Mouse (Mus musculus): Measurements from ENCODE around the gene Myo1g. TPM values are rescaled to one million over a fixed set of nuclear protein-coding genes. Genes with fewer than 3 reads are reported as not detected.
"Not testable (repeated sequence)": the region's sequence is repeated elsewhere in the genome, so short reads cannot be mapped to it uniquely, and the experiment has no call there.

Myo1g gene
- total RNA-seq, 2 experiments from 2014 or later = 0.57 to 1.3 TPM

- DNase-seq (ENCODE audit: low spot score in 2 of 2) = no peak
- intact Hi-C loops (cut with DNase I) = no loop called here
Observed at GRCm38 (mm10) chr11:6544683-6545082, 23.9 kb upstream of the Myo1g start.

GRCm38 (mm10) chr11:6530746-6531145, 10.0 kb upstream of the Myo1g start:
- intact Hi-C loops (cut with DNase I) = no loop called here
- DNase-seq (ENCODE audit: low spot score in 2 of 2) = no peak

- intact Hi-C loops (cut with DNase I) = loop anchor here (5.0 kb wide), 1 partner anchor 53 kb away; the partner anchor contains the start of gene Purb
Observed at GRCm38 (mm10) chr11:6529961-6530360, 9.2 kb upstream of the Myo1g start.

GRCm38 (mm10) chr11:6528186-6529006, 7.6 kb upstream of the Myo1g start:
- intact Hi-C loops (cut with DNase I) = loop anchor here (5.0 kb wide), 1 partner anchor 51 kb away; the partner anchor contains the start of gene Purb
- peak; percentile 97 for DNase-seq (ENCODE audit: low spot score in 2 of 2)

More at GRCm38 (mm10) chr11:6529961-6530360, 9.2 kb upstream of the Myo1g start:
- no peak for DNase-seq (ENCODE audit: low spot score in 2 of 2)

- DNase-seq (ENCODE audit: low spot score in 2 of 2) = no peak
- intact Hi-C loops (cut with DNase I) = loop anchor here (5.0 kb wide), 1 partner anchor 50 kb away; the partner anchor contains the start of gene Purb
Observed at GRCm38 (mm10) chr11:6527256-6528185, 6.8 kb upstream of the Myo1g start.

- intact Hi-C loops (cut with DNase I) = loop anchor here (5.0 kb wide), 1 partner anchor 49 kb away; the partner anchor contains the start of gene Purb
- DNase-seq (ENCODE audit: low spot score in 2 of 2) = not testable (repeated sequence)
Observed at GRCm38 (mm10) chr11:6526526-6527255, 5.9 kb upstream of the Myo1g start.

- DNase-seq (ENCODE audit: low spot score in 2 of 2) = no peak
- intact Hi-C loops (cut with DNase I) = loop anchor here (5.0 kb wide), 1 partner anchor 48 kb away; the partner anchor contains the start of gene Purb
Observed at GRCm38 (mm10) chr11:6525241-6525640, 4.5 kb upstream of the Myo1g start.

- intact Hi-C loops (cut with DNase I) = loop anchor here (5.0 kb wide), 1 partner anchor 48 kb away; the partner anchor contains the start of gene Purb
- no peak for DNase-seq (ENCODE audit: low spot score in 2 of 2)
Observed at GRCm38 (mm10) chr11:6524880-6525238, 4.1 kb upstream of the Myo1g start.

- intact Hi-C loops (cut with DNase I) = no loop called here
- DNase-seq (ENCODE audit: low spot score in 2 of 2) = no peak
Observed at GRCm38 (mm10) chr11:6524165-6524879, 3.6 kb upstream of the Myo1g start.

GRCm38 (mm10) chr11:6523662-6524088, 2.9 kb upstream of the Myo1g start:
- DNase-seq (ENCODE audit: low spot score in 2 of 2) = no peak
- intact Hi-C loops (cut with DNase I) = no loop called here

- no peak for DNase-seq (ENCODE audit: low spot score in 2 of 2)
- intact Hi-C loops (cut with DNase I) = no loop called here
Observed at GRCm38 (mm10) chr11:6522782-6523525, 2.2 kb upstream of the Myo1g start.

- no peak for DNase-seq (ENCODE audit: low spot score in 2 of 2)
- intact Hi-C loops (cut with DNase I) = no loop called here
Observed at GRCm38 (mm10) chr11:6519491-6520033, 1.2 kb downstream of the Myo1g start.

GRCm38 (mm10) chr11:6514837-6515236, 5.9 kb downstream of the Myo1g start:
- DNase-seq (ENCODE audit: low spot score in 2 of 2) = no peak
- intact Hi-C loops (cut with DNase I) = no loop called here

- intact Hi-C loops (cut with DNase I) = no loop called here
Observed at GRCm38 (mm10) chr11:6508269-6508876, 12.4 kb downstream of the Myo1g start.

GRCm38 (mm10) chr11:6506516-6506915, 14.2 kb downstream of the Myo1g start:
- DNase-seq (ENCODE audit: low spot score in 2 of 2) = no peak
- intact Hi-C loops (cut with DNase I) = no loop called here

More at GRCm38 (mm10) chr11:6508269-6508876, 12.4 kb downstream of the Myo1g start:
- DNase-seq (ENCODE audit: low spot score in 2 of 2) = no peak

GRCm38 (mm10) chr11:6504689-6505088, 16.1 kb downstream of the Myo1g start:
- no peak for DNase-seq (ENCODE audit: low spot score in 2 of 2)
- intact Hi-C loops (cut with DNase I) = no loop called here

GRCm38 (mm10) chr11:6504226-6504625, 16.5 kb downstream of the Myo1g start:
- intact Hi-C loops (cut with DNase I) = no loop called here
- no peak for DNase-seq (ENCODE audit: low spot score in 2 of 2)

All from left cerebral cortex, postnatal 36 days (tissue).